Comparison of ENCODE assay signal across 8 mouse cellular contexts in genomic region chr15:3356073-3356766, GRCm38 (mm10). TPM values are rescaled to one million over a fixed set of nuclear protein-coding genes. Genes with fewer than 3 reads are reported as not detected.
DNase-seq lines count a peak whose midpoint lies in the region; ATAC-seq and TF ChIP-seq lines count a peak whose summit lies in the region.

No protein-coding gene starts in this region.

- DNase-seq in forebrain, embryonic 10.5 days (ENCODE audit: extremely low spot score, low spot score) = no peak
- DNase-seq in 3134 (ENCODE audit: extremely low read depth, insufficient read length, low spot score) = peak; percentile 24
- DNase-seq in naive thymus-derived CD4-positive, alpha-beta T cell, adult 2 months (ENCODE audit: low read depth) = peak; percentile 56
- DNase-seq in adrenal gland, postnatal 14 days = no peak
- no peak for DNase-seq in kidney, adult 9 months

- no peak overlapping the region for H3K4me2 ChIP-seq in forebrain, embryonic 12.5 days
- H3K4me2 ChIP-seq in hindbrain, embryonic 15.5 days = peak overlapping the region; percentile 46

- TF ChIP-seq POLR2A in bone marrow macrophage, adult 2 months (IDR thresholded peaks at IDR 0.05; ENCODE audit: borderline replicate concordance, low read depth, low read length) = no peak

- peak; percentile 51; the same call in 1 of the 2 replicates for ATAC-seq in forebrain, embryonic 12.5 days (ENCODE audit: low FRiP score)
- peak; percentile 85 for ATAC-seq in hindbrain, embryonic 15.5 days (ENCODE audit: low FRiP score, low read depth)

- 54% methylated on average over 4 of the region's 4 CpGs for WGBS in forebrain, embryonic 12.5 days
- 57% methylated on average over 4 of the region's 4 CpGs for WGBS in forebrain, embryonic 10.5 days
- 57% methylated on average over 4 of the region's 4 CpGs for WGBS in hindbrain, embryonic 15.5 days

- H3K27ac ChIP-seq in forebrain, embryonic 12.5 days = no peak overlapping the region
- H3K27ac ChIP-seq in forebrain, embryonic 10.5 days = no peak overlapping the region
- H3K27ac ChIP-seq in bone marrow macrophage, adult 2 months (ENCODE audit: insufficient read depth, low read depth, low read length) = no peak overlapping the region
- H3K27ac ChIP-seq in hindbrain, embryonic 15.5 days (replicated peaks) = no peak overlapping the region

- no peak overlapping the region for H3K4me3 ChIP-seq in forebrain, embryonic 12.5 days (replicated peaks)
- H3K4me3 ChIP-seq in forebrain, embryonic 10.5 days = no peak overlapping the region
- 0 out of 2 replicates have a peak overlapping the region, but pooled peaks have one; percentile 4 for H3K4me3 ChIP-seq in bone marrow macrophage, adult 2 months (ENCODE audit: insufficient read depth, low read length)
- no peak overlapping the region for H3K4me3 ChIP-seq in hindbrain, embryonic 15.5 days

- TF ChIP-seq CTCF in bone marrow macrophage, adult 2 months (IDR thresholded peaks at IDR 0.05; ENCODE audit: low read depth, low read length) = no peak

- H3K27me3 ChIP-seq in forebrain, embryonic 12.5 days = no peaks in the 10 kb centered on the region
- H3K27me3 ChIP-seq in forebrain, embryonic 10.5 days (ENCODE audit: poor library complexity, severe bottlenecking) = no peaks in the 10 kb centered on the region
- no peaks in the 10 kb centered on the region for H3K27me3 ChIP-seq in hindbrain, embryonic 15.5 days

- H3K9me3 ChIP-seq in forebrain, embryonic 12.5 days = no peaks in the 10 kb centered on the region
- H3K9me3 ChIP-seq in forebrain, embryonic 10.5 days = peaks cover 3% of the 10 kb centered on the region; the same call in 1 of the 2 replicates
- no peaks in the 10 kb centered on the region for H3K9me3 ChIP-seq in hindbrain, embryonic 15.5 days

- H3K9ac ChIP-seq in forebrain, embryonic 12.5 days = no peak overlapping the region
- 0 out of 2 replicates have a peak overlapping the region, but pooled peaks have one; percentile 27 for H3K9ac ChIP-seq in hindbrain, embryonic 15.5 days

- H3K36me3 ChIP-seq in forebrain, embryonic 12.5 days (replicated peaks) = no peaks in the 10 kb centered on the region
- H3K36me3 ChIP-seq in forebrain, embryonic 10.5 days (replicated peaks) = no peaks in the 10 kb centered on the region
- H3K36me3 ChIP-seq in hindbrain, embryonic 15.5 days = no peaks in the 10 kb centered on the region

- H3K4me1 ChIP-seq in forebrain, embryonic 12.5 days = no peaks in the 10 kb centered on the region
- no peaks in the 10 kb centered on the region for H3K4me1 ChIP-seq in forebrain, embryonic 10.5 days
- H3K4me1 ChIP-seq in bone marrow macrophage, adult 2 months (ENCODE audit: control insufficient read depth, insufficient read depth, low read length) = no peaks in the 10 kb centered on the region
- peaks cover 3% of the 10 kb centered on the region; the same call in 1 of the 2 replicates for H3K4me1 ChIP-seq in hindbrain, embryonic 15.5 days (replicated peaks)

RNA-seq across cellular contexts. Expression of gene Ccdc152, which starts 52.9 kb away (rescaled TPM):
- 0.14 TPM in 1 of 2 replicates, not detected in the other for polyA plus RNA-seq in forebrain, embryonic 12.5 days (2016; fragmentation: Nextera tagmentation; extraction: Ambion mirVana)
- 0.20 TPM in 1 of 2 replicates, not detected in the other for polyA plus RNA-seq in forebrain, embryonic 10.5 days (2016; fragmentation: Nextera tagmentation; extraction: Ambion mirVana)
- polyA plus RNA-seq in bone marrow macrophage, adult 2 months (2012; ENCODE audit: insufficient read depth, insufficient read length, missing spikeins) = 11.5 and 16.2 TPM in 2 replicates
- not detected in 2 replicates for polyA plus RNA-seq in hindbrain, embryonic 15.5 days (2015; fragmentation: Nextera tagmentation; extraction: Ambion mirVana)
- total RNA-seq in adrenal gland, postnatal 14 days (2021) = not detected in 2 replicates

Comparison
In these comparisons a context has a peak if more than half of its experiments do, and no peak if none do; other contexts are left out.
1. DNase-seq: peak in 3134 (single experiment) and naive thymus-derived CD4-positive, alpha-beta T cell, adult 2 months (single experiment); none in forebrain, embryonic 10.5 days (single experiment), adrenal gland, postnatal 14 days (single experiment) and kidney, adult 9 months (single experiment).
2. RNA of gene Ccdc152, which starts 52.9 kb away (polyA plus RNA-seq): 11.5 to 16.2 TPM in bone marrow macrophage, adult 2 months; 0.20 TPM in forebrain, embryonic 10.5 days, 0.14 TPM in forebrain, embryonic 12.5 days and not detected in hindbrain, embryonic 15.5 days; every median in the first group is over 10 times any median in the second.